Mouse (Mus musculus) layer of hippocampus, postnatal 36 days (tissue): ENCODE results near the gene Lin54. TPM values are rescaled to one million over a fixed set of nuclear protein-coding genes. Genes with fewer than 3 reads are reported as not detected.

Experiments used
- DNase-seq, 2 experiments: peaks; one replicate each; pipeline ENCODE4 v3.0.0; 2022
- total RNA-seq, 2 experiments: library from RNA; stranded (reverse); gene quantifications; 2 replicates each; pipeline ENCODE4 v1.2.3; 2021

Lin54 gene
- 10 to 100 TPM; 17.5 to 20.2 TPM for total RNA-seq

- DNase-seq, result peak; percentile 85
These were observed at the start of gene Lin54 for GRCm38 (mm10) chr5:100500458-100500961. Gene Lin54, minus strand, starts transcription at chr5:100500639.

DNA sequence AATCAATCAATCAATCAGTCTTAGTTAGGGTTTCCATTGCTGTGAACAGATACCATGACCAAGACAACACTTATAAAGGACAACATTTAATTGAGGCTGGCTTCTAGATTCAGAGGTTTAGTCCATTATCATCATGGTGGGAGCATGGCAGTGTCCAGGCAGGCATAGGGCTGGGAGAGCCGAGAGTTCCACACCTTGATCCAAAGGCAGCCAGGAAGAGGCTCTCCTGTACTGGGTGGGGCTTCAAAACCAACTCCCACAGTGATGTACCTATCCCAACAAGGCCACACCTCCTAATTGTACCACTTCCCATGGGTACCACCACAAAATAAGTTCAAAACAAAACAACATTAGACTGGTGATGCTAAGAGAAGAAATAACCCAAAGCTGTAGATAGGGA is 49.7 kb upstream of the Lin54 start:
- no peak for DNase-seq

DNA sequence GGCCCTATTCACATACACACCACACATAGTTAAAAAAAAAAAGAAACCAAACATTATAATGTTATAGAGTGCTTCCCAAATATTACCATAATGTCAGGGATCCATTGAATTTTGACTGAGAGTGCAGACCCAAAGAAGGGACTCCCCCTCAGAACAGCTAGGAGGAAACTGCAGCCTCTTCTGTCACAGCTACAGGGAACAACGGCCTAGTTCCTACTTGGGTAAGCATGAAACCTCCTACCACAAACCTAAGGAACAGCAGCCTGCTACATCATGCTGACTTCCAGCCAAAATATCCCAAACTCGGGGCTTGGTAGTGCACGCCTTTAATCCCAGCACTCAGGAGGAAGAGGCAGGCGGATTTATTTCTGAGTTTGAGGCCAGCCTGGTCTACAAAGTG is 48.9 kb upstream of the Lin54 start:
- no peak for DNase-seq

GRCm38 (mm10) chr5:100548236-100548635 is 47.8 kb upstream of the Lin54 start:
- no peak for DNase-seq

- DNase-seq, result no peak
These were observed 46.0 kb upstream of the Lin54 start for GRCm38 (mm10) chr5:100546294-100547080.

DNA sequence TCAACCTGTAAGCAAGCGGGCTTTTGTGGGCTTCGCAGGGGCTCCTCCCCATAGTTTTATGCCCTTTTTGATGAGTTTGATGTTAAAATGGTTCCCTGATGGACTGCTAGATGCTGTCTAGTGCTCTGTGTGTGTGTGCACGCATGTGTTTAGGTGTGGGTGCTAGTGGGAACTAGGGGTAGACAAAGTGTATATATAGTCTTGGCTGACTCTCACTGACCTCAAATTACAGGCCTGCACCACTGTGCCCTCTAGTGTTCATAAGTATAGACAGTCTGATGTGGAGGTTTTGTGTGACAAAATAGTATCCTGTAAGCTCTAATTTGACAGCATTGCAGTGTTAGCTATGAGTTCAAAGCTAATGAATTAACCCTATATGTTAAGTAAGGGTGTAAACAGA is 36.2 kb upstream of the Lin54 start:
- DNase-seq, result no peak

DNA sequence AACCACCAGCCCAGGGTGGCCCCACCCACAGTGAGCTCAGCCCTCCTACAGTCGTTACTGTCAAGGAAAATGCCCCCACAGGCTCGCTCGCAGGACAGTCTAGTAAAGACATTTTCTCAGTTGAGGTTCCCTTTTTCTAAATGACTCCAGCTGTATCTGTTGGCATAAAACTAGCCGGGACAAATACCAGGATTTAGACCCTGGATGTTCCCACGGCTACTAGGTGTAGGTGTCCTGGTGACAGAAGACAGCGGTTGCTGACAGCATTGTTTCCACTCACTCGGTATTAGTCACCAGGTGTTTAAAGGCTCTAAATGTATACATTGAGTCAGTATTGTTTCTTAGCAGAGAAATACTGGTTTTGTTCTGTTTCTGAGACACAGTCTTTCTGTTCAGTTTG is 35.4 kb upstream of the Lin54 start:
- DNase-seq, result no peak

DNA sequence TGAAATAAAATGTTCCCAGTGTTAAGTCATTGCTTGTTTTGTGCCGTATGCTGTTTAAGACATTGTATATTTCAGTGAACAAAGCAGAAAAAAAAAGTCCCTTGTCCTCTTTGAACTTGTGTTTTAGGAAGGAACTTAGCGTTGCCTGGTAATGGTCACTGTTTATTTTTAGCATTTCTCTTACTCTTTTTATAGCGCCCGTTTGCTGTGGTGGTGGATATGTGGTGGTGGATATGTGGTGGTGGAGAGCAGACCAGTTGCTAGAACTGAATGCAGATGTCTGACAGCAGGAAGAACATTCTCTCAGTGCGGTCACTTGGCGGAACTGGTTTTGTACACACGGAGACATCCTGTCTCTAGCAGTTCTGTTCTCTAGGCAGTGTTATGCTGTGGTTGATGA is 25.7 kb upstream of the Lin54 start:
- no peak for DNase-seq

GRCm38 (mm10) chr5:100525620-100526019 is 25.2 kb upstream of the Lin54 start:
- DNase-seq, result no peak

DNA sequence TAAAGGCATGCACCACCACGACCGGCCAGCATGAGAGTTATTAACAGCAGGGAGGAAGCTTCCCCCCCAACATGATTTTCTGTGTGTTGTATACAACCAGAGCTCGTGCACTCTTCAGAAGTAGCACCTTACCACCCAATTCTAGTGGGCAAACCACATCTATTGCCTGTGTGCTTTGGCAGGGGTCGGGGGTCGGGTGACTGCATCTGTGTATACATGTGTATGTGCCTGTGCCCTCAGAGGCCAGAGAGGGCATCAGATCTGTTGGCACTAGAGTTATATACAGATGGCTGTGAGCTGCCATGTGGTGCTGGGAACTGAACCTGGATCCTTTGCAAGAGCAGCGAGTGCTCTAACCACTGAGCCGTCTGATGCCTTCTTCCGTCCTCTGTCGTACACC is 24.5 kb upstream of the Lin54 start:
- no peak for DNase-seq

DNA sequence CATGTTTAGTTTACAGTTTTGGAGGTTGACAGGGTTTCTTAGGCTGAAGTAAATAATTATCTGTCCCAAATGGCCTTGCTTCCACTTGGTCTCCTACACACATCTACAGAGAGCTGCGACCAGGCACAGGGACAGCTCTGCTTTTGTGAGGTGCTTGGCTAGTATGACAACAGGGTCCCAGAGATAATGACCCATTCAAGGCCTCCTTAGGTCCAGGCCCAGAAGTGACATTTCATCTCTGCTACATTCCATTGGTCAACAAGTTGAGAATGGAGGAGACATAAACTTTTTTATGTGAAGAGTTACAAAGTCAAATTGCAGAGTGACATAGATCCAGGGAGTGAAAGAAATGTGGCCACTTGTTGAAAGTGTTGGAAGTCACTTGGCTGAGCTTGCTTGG is 22.9 kb upstream of the Lin54 start:
- DNase-seq, result no peak

DNA sequence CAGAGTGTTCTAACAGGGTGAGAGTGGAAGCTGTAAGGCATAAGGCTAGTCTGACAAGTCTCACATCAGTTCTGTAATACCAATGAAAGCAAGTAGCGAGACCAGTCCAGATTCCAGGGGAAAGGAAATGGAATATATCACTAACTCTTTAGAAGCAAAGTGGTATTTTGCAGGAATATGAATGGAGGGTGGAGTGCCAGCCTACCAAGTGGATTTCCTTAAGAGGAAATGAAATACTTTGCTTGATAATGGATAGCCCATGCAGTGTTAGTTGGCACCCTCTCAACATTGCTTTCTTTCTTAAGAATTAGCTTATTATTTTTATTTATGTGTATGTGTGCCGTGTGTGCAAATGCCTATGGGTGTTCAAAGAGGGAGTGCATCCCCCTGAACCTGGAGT is 19.8 kb upstream of the Lin54 start:
- DNase-seq, result no peak

DNA sequence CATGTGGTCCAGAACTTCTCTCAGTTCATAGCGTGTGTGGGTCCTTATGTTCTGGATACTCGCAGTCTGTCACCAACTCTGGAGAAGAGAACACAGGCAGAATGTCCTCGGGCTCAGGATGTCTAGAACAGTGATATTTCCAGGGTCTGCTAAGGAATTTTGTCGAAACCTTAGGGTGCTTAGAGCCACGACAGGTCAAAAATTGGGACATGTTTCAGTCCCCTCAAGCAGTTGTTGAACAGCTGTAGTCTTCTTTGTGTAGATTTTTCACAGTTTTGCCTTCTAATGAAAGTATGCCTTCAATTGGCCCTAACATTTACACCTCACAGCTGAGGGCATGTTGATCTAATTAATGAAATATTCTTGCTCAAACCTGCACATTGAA is 18.6 kb upstream of the Lin54 start:
- no peak for DNase-seq

DNA sequence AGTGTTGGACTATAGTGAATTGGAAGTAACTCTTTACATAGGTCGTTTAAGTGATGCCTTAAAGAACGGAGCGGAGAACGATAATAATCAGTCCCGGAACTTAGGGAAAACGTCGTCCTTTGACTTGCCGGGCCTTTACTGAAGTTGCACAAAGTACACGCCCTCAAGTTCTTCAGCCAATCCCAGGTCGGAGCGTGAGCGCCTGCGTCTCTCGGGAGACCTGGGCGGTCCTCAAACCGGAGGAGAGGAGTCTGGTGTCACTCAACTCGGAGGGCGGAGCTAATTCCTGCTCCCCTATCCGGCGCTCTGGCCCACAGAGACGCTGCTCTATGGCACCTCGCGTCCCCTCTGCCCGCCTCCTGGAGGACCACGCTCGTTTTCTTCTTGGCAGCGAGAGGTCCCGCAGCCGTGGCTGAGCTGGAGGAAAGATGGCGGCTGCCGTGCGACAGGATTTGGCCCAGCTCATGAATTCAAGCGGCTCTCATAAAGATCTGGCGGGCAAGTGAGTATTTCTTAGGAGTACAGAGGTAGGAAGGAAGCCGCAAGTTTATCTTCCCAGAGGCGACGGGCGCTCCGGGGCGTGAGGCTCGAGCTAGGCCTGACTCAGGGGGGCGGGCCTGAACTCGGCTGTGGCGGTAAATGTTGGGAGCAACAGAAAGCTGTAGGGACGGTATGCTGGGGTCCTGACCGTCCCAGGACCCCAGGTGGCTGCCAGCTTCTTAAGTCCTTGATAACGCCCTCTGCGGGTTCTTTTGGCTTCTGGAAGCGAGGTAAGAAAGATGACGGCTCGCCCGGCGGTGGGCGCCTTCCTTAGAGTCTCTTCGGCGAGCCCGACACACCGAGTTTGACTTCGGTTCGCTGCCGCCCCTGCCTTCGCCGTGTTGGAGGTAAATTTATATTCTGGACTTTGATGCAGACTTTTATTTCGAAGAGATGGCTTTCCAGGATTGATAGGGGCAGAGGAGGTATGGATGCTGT is 17.9 kb upstream of the Lin54 start, which contains the start of gene Cops4:
TSS of gene Cops4 (plus strand) at position 261 of the 978 bp plus-strand sequence.
- DNase-seq, result peak; percentile 95 to 96

DNA sequence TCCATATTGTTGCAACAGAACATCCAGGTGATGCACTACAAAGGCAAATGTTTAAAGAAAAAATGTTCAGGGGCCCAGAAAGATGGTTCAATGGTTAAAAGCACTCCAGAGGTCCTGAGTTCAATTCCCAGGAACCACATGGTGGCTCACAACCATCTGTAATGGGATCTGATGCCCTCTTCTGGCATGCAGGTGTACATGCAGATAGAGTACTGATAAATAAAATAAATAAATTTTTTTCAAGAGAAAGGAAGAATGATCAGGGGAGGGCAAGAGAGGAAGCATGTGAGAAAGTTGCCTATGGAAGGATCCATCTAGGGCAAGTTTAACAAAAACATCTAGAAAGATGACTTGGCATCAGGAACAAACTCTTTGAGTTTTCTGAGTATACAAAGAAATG is 12.1 kb upstream of the Lin54 start:
- no peak for DNase-seq

DNA sequence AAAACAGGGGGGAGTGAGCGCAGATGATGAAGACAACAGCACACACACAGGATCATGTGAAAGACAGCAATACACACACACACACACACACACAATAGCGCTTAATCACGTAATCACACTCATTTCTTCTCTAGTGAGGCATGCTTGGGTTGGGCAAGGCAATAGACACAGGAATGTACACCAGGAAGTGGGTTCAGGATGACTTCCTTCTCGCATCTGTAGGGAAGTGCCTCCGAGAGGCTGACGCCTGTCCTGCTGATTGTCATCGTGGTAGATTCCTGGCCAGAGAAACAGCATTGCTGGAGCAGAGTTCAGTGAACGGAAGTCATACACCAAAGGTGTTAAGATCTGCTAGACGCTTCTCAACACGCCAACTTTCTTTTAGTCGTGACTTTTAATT is 8.8 kb upstream of the Lin54 start:
- no peak for DNase-seq

GRCm38 (mm10) chr5:100501267-100501666 is 828 bp upstream of the Lin54 start:
- no peak for DNase-seq

DNA sequence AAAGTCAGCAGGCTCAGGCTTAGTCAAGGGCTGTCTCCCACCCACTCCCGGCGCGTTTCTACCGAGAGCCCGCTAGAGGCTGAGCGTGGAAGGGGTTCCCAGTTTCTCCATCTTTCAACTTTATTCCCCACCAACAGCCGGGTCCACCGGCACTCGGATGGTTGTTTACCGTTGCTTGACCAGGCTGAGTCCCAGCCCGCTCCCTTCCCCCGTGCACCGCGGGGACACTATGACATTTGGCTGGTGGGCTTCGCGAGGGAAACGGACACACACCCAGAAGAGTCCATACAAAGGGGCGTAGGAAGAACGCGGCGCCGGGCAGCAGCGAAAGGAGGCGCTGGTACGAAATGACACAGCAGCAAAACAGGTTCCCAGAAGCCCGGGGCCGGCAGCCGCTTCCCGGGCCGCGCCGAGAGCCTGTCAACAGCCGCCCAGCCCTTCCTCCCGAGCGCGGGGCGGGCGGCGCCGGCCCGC is 571 bp downstream of the Lin54 start:
- peak; percentile 33 to 45 for DNase-seq

GRCm38 (mm10) chr5:100499243-100499642 is 1.2 kb downstream of the Lin54 start:
- DNase-seq, result no peak

DNA sequence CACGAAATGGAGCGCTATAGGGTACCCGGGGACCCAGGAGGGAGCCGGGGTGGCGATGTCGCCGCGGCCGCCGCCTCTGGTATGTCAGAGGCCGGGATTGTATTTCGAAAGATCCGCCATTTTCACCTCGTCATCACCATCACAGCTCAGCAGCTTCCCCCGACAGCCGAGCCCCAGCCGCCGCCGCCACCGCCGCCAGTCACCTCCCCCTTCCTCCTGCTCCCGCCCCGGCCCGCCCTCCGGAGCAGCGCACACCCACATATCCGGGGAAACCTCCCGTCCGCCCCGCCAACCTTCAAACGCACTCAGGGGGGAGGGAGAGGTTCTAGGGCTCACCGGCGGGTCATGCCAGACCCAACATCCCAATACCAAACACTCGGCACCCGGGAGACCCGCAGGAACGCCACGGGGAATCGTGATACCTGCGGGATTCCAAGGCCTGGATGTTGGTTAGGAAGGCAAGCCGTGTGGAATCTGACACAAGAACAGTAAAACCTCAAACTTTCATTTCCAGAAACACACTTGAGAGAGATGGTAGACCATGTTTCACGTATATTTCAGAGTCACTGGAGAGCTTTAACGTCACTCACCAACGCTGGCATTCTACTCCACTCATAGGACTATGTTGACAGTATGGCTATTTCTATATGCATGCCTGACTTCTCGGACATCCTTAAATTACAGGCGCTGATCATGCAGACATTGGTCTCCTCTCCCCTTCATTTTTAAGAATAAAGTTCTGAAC is 1.8 kb downstream of the Lin54 start:
- DNase-seq, result peak; percentile 67 to 69

DNA sequence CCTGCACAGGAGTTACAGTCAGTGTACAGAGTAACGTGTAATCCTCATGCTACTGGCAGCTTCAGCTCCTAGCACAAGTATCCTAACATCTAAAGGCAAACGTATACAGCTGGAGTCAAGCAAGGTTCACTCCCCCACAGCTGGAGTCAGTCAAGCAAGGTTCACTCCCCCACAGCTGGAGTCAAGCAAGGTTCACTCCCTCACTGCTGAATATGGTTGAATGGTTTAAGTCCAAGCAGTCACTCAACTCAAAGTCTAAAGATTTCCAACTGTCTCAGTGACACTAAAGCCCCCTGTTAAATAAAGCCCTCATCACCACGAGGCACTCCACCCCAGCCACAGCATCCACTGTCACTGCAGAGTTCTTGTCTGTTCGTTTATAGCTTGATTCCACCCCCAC is 8.7 kb downstream of the Lin54 start:
- no peak for DNase-seq

DNA sequence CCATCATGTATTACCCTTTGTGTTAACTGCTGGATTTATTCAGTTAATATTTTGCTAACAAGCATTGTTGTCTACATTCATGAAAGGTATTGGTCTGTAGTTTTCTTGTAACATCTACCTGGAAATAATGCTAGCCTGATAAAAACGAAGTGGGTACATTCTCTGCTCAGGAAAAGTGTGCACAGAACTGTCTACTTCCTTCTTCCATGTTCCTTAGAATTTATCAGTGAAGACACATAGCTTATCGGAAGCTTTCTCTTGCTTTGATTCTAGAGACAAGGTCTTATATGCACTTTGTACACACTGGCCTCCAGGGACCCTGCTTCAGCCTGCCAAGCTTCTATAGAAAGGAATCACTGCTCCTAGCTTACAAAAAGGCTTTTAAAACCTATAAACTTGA is 11.1 kb downstream of the Lin54 start:
- no peak for DNase-seq
